Mouse (Mus musculus) neutrophil, adult 5-6 weeks (primary cell): Measurements from ENCODE around the gene Abca12. TPM values are rescaled to one million over a fixed set of nuclear protein-coding genes. Genes with fewer than 3 reads are reported as not detected.

Experiments
- ATAC-seq: fragments of 151-379, 151-347 bp; 2 replicates; pipeline ENCODE4 v1.8.0; 2017; ENCODE audit warnings: mild to moderate bottlenecking, moderate TSS enrichment; ENCODE audit not compliant: insufficient number of reproducible peaks, poor library complexity, low FRiP score, severe bottlenecking; ENCODE audit errors: extremely low read depth
- total RNA-seq: library from RNA; stranded (forward); fragments of 200-1000 nt; gene quantifications from 2 replicates; pipeline ENCODE4 v1.2.3, GENCODE M21; 2017

The Abca12 gene
- total RNA-seq, 1 experiment from 2014 or later: not detected

- ATAC-seq: no peak
Observed at GRCm38 (mm10) chr1:71239586-71239985, 175.1 kb downstream of the Abca12 start.

GRCm38 (mm10) chr1:71235335-71235734, 179.4 kb downstream of the Abca12 start:
- no peak for ATAC-seq

DNA sequence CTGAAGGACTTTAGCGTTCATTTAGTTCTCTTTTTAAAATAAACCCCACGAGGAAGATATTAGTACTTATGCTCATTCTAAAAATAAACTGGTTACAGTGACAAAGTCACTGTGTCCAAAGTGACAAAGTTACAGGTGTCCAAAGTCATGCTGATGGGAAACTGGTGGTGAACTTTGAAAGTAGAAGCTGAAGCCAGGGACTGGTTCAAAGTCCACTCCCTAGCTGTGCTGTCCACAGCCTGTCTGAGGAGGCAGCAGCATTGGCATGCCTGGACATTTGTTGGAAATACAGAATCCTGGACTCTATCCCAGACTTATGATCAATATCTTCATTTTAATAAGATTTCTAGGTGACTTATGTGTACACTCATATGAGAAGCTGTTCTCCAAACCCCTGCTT, 183.5 kb downstream of the Abca12 start:
- ATAC-seq: no peak

- ATAC-seq: no peak
Observed at GRCm38 (mm10) chr1:71203581-71203980, 211.1 kb downstream of the Abca12 start.

DNA sequence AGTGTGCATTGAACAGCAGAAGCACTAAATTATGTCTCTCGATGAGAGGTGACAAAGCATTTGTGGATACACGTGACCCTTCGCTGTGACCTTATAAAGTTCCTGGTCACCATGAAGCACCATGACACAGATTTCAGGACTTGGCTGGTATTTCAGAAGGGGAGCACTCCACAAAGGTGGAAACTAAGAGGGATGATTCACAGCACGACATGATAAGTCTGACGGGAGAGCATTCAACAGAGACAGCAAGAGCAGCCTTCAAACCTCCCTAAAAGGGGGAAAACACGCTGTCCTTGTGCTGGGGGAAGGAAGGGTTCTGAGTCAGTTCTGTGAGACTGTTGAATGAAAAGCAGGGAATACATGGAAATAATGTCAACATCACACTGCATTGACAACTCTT, 218.5 kb downstream of the Abca12 start:
- no peak for ATAC-seq

DNA sequence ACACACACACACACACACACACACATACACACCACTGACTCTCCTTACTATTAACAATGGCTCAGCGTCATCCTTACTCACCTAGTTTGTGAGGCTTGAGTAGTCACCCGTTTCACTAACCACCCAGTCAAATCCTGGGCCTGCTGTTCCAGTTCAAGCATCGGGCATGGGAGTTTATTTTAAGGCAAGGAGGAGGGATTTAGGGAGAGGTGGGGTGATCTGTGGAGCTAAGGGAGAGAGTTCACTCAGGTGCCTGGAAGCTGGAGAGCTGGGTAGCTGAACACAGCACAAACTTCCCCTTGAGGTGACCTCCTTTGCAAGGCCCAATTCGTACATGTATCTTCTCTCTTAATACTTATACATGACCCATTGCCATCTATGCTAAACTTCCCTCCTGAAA, 219.4 kb downstream of the Abca12 start:
- ATAC-seq: no peak

DNA sequence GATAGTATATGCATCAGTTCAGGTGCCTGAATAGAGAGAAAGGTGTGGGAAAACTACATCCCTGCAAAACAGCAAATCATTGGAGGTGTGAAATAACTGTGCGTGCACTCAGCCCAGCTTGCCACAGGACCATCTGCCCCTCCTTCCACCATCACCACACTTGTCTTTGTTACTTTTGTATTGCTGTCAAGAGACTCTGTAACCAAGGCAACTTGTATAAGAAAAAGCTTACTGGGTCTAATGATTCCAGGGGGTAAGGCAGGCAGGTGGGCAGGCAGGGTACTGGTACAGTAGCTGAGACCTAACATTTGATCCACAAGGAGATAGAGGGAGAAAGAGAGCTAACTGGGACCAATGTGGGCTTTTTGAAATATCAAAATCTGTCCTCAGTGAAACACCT, 220.8 kb downstream of the Abca12 start:
- no peak for ATAC-seq

Other genes starting within 250 kb of the Abca12 start
- gene Atic, start 142.2 kb upstream of the Abca12 start, total RNA-seq: 40.9 and 46.6 TPM in 2 replicates
- gene Fn1, start 238.3 kb upstream of the Abca12 start, total RNA-seq: 30.2 and 40.0 TPM in 2 replicates